Mouse (Mus musculus) embryonic facial prominence, embryonic 12.5 days (tissue): ENCODE measurements at regions not wholly inside any gene's neighbourhood (a gene's known extent, or its start where the extent isn't known, plus 50 kb on each side); places are given as distances from the start of the nearest gene placed in this dataset.

Source experiments
- ATAC-seq: fragments of 200-750 bp; cut with Nextera tagmentation; 2 replicates; pipeline ENCODE4 v1.8.0; 2017; ENCODE audit not compliant: insufficient number of reproducible peaks, insufficient read depth, low FRiP score, low TSS enrichment
- H3K27ac ChIP-seq: fragments of 300-500 bp; sonication (generic); 2 replicates; pipeline ENCODE4 v1.5.1; 2016; ENCODE audit warnings: mild to moderate bottlenecking
- H3K27me3 ChIP-seq: fragments of 300-500 bp; sonication (generic); 2 replicates; pipeline ENCODE4 v1.6.1; 2016; ENCODE audit warnings: mild to moderate bottlenecking, moderate library complexity
- H3K36me3 ChIP-seq: fragments of 300-500 bp; sonication (generic); 2 replicates; pipeline ENCODE4 v1.6.1; 2016; ENCODE audit warnings: mild to moderate bottlenecking
- H3K4me1 ChIP-seq: fragments of 300-500 bp; sonication (generic); 2 replicates; pipeline ENCODE4 v1.6.1; 2016
- H3K4me2 ChIP-seq: fragments of 300-500 bp; sonication (generic); replicated peaks from 2 replicates; pipeline ENCODE4 v1.6.1; 2016; ENCODE audit warnings: mild to moderate bottlenecking, moderate library complexity
- H3K4me3 ChIP-seq: fragments of 300-500 bp; sonication (generic); 2 replicates; pipeline ENCODE4 v1.5.1; 2016; ENCODE audit warnings: mild to moderate bottlenecking
- H3K9ac ChIP-seq: fragments of 300-500 bp; sonication (generic); 2 replicates; pipeline ENCODE4 v1.6.1; 2016; ENCODE audit warnings: mild to moderate bottlenecking, moderate library complexity
- H3K9me3 ChIP-seq: fragments of 300-500 bp; sonication (generic); 2 replicates; pipeline ENCODE4 v1.6.1; 2016; ENCODE audit warnings: mild to moderate bottlenecking, moderate library complexity
- WGBS: fragments of 180-500 bp; shearing (Covaris S2); methylation state at CpG from one replicate; pipeline ENCODE4 v1.1.7; 2016; 5-methylcytosine and 5-hydroxymethylcytosine counted together

DNA sequence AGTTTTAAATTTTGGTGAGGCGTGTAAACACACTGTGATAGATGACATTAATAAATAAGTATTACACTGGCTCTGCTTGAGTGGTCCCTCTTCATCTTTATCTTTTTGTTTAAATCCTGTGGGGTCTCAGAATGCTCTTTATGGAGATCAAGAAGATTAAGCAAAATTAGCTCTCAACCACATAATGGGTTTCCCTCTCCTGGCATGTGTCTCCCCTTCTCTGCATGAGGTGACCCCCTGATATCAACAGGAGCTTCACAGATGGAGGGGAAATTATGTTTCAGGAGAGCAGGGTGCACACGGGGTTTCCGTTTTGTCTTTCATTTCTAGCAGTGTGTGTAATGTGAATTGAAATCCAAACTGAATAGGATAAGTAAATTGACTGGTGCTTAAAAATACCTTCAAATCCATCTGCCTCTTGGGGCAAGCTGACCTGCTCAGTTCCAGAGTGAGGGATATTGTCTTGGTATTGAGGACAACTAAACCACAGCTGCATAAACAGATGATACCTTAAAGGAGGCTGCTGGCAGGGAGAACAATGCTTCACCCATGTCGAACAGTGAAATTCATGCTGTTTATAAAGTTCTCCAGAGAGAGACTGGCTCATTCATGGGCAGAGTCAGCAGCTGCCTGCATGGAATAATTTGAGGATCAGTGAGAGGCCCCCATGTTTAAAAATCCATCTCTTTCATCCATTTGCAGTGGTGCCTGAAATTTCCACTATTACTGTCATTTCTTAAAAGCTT, 518.3 kb upstream of the Nr2f1 start:
- Histone ChIP-seq H3K4me1 (no peaks in the 10 kb centered on the region), H3K9ac (no peak overlapping the region), H3K4me3 (no peak overlapping the region), H3K27me3 (no peaks in the 10 kb centered on the region), H3K36me3 (no peaks in the 10 kb centered on the region), H3K9me3 (no peaks in the 10 kb centered on the region), H3K27ac (no peak overlapping the region), H3K4me2 (no peak overlapping the region)
- 68% methylated on average over 4 of the region's 4 CpGs for WGBS
- ATAC-seq: no peak

DNA sequence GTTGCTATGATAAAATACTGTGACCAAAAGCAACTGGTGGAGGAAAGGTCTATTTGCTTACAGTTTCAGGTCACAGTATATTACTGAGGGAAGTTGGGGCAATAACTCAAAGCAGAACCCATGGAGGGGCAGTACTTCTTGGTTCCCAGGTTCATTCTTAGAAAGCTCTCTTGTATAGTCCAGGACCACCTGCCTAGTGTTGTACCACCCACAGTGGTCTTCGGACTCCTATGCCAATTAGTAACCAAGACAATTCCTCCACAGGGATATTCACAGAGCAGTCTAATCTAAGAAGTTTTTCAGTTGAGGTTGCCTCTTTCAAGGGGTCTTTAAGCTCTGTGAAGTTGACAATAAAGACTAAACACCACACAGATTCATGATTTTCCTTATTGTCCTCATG, 517.6 kb upstream of the Nr2f1 start:
- Histone ChIP-seq H3K9ac (no peak overlapping the region), H3K36me3 (no peaks in the 10 kb centered on the region), H3K4me2 (no peak overlapping the region), H3K4me3 (no peak overlapping the region), H3K27ac (no peak overlapping the region), H3K9me3 (no peaks in the 10 kb centered on the region), H3K4me1 (no peaks in the 10 kb centered on the region), H3K27me3 (no peaks in the 10 kb centered on the region)
- no peak for ATAC-seq
- 78% methylated on average over 1 of the region's 1 CpGs for WGBS

DNA sequence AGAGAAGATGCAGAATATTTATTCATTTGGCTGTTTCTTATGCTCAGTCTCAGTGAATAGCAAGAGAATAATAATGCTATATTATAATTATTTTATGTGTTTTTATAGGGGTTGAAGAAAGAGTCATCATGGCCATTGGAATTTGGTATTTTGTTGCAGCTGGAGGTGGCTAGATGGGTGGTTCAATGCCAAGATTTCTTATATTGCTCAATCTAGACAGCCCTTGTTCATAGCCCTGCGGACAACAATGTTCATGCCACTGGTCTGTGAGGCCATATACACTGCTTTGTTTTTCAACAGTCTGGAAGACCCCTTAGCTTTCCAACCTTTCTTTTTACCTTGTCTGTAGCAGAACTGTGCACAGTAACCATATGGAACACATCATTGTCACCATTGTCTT, 505.1 kb upstream of the Nr2f1 start:
- Histone ChIP-seq H3K4me2 (no peak overlapping the region), H3K36me3 (no peaks in the 10 kb centered on the region), H3K4me1 (no peaks in the 10 kb centered on the region), H3K27ac (no peak overlapping the region), H3K9ac (no peak overlapping the region), H3K27me3 (no peaks in the 10 kb centered on the region), H3K9me3 (no peaks in the 10 kb centered on the region), H3K4me3 (no peak overlapping the region)
- no peak for ATAC-seq
- WGBS: 82% methylated on average over 1 of the region's 1 CpGs

DNA sequence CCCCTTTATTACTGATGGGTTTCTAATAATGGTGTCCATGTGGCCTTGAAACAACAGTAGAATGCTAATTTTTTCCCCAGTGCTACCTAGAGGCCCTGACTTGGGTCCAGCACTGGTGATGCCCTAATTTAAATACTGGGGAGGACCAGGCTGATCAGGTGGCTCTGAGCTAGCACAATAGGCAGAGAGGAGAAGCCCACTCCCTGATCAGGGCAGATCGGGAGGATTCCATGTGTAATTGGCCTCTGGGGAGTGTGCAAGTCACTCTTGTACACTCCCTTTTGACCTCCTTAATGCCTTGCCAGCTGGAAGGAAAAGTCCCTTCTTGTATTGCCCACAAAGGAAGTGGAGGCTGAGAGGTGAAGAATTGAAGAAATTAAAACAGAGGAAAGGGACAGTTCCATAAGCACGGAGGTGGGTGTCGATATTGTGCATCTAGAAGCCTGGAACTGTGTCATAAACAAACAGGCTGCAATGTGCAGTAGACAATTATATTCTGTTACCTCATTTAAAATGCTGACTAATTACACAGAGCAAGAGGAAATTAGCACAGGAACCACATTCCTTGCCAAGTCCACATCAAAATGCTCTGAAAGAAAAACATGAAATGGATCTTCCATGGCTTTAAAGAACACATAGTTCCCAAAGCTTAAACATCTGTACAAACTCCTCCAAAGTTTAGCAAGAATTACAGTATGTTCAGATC, 498.4 kb upstream of the Nr2f1 start:
- Histone ChIP-seq H3K9ac (no peak overlapping the region), H3K4me2 (no peak overlapping the region), H3K27ac (no peak overlapping the region), H3K27me3 (no peaks in the 10 kb centered on the region), H3K4me3 (no peak overlapping the region), H3K36me3 (no peaks in the 10 kb centered on the region), H3K9me3 (no peaks in the 10 kb centered on the region), H3K4me1 (no peaks in the 10 kb centered on the region)
- ATAC-seq: no peak
- WGBS: 45% methylated on average over 3 of the region's 3 CpGs

DNA sequence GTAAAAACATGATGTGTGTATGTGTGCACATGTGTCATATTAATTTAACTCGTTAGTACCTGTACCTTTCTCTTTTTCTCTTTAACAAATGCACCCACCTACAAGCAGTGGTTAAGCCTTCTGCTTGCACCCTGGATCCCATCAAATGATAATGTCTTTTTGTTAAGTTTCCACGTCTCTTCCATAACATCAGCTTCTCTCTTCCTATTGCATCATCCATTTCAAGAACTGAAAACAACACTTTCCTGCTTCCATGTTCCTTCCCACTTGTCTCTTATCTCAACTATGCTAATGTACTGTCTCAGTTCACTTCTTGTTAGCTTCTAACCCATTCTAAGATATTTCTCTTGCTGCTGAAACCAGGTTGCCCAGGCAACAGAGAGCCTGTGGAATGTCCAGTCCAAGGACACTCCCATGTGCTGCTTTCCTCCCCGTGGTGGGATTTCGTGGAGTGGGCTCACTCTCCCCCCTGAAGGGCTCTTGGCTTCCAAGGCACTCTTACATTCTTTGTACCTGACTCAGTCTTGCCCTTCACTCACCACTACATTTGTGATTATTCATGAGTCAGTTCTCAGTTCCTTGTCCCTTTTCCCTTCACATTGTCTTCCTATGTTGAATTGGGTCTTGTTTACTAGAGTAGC, 479.8 kb upstream of the Nr2f1 start:
- H3K9ac ChIP-seq: no peak overlapping the region
- 48% methylated on average over 4 of the region's 4 CpGs for WGBS
- no peak overlapping the region for H3K4me3 ChIP-seq
- no peak for ATAC-seq
- 0 out of 2 replicates have a peak, but pooled peaks cover 2% of the 10 kb centered on the region for H3K4me1 ChIP-seq
- H3K27ac ChIP-seq: no peak overlapping the region
- no peaks in the 10 kb centered on the region for H3K27me3 ChIP-seq
- no peaks in the 10 kb centered on the region for H3K36me3 ChIP-seq
- no peak overlapping the region for H3K4me2 ChIP-seq
- H3K9me3 ChIP-seq: no peaks in the 10 kb centered on the region

DNA sequence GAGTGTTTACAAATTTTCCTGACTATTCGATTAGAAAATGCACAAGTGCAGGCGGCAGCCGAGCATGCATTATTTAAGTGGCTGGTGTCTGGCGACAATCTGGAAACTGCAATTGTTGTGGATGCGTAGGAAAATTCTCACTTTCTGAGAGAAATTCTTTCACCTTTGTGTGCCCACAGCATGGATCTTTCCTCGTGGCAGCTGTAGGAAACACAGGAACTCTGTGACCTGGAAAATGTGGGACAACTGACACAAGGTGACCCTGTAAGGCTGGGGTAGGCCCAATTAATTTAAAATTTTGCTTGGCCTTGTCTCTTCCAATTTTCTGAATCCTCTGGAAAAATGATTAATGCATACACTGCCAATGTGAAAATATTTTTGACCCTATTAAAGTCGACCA, 478.7 kb upstream of the Nr2f1 start:
- Histone ChIP-seq H3K27me3 (no peaks in the 10 kb centered on the region), H3K27ac (no peak overlapping the region), H3K4me1 (0 out of 2 replicates have a peak, but pooled peaks cover 2% of the 10 kb centered on the region), H3K9ac (no peak overlapping the region), H3K36me3 (no peaks in the 10 kb centered on the region), H3K9me3 (no peaks in the 10 kb centered on the region), H3K4me2 (no peak overlapping the region), H3K4me3 (no peak overlapping the region)
- WGBS: 55% methylated on average over 7 of the region's 7 CpGs
- ATAC-seq: no peak

DNA sequence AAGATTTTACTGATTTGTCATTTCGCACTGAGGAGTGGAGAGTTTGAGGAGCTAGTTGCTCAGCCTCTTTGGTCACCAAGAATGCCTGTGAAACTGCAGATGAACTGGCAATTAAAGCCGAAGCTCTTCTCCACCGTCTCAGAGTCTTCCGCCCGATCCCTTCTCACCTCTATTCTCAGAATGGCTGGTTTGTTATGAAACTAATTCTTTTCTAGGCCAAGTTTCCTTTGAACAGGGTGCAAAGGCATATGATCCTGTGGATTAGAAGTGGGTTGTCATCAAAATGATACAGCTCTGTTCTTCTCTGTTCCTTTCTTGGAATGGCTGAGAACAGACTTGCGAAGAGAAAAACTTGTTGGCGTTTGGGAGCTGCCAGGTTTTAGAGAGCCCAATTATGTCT, 458.7 kb upstream of the Nr2f1 start:
- Histone ChIP-seq H3K4me3 (no peak overlapping the region), H3K9ac (no peak overlapping the region), H3K36me3 (no peaks in the 10 kb centered on the region), H3K27me3 (no peaks in the 10 kb centered on the region), H3K9me3 (no peaks in the 10 kb centered on the region), H3K4me1 (peaks cover 1% of the 10 kb centered on the region; the same call in 1 of the 2 replicates), H3K27ac (no peak overlapping the region), H3K4me2 (no peak overlapping the region)
- no peak for ATAC-seq
- 88% methylated on average over 7 of the region's 7 CpGs for WGBS

DNA sequence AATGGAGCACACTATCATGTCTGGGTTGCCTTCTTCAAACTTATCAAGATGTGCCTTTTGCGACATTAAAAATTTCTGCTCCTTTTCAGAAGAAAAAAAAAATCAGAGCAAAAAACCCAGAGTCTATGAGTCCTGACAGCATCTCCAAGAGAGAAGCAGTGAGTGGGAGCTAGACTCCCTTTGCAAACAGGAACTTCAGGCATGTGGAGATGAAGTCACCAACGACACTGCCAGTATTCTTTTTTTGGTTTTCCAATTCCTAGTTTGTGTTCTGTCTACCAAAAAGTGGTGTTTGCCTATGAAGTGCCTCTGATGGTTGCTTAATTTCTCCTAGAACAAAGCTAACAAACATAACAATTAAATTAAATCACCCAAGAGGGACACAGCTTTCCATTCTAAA, 457.2 kb upstream of the Nr2f1 start:
- Histone ChIP-seq H3K4me3 (no peak overlapping the region), H3K27ac (no peak overlapping the region), H3K4me1 (no peaks in the 10 kb centered on the region), H3K4me2 (no peak overlapping the region), H3K36me3 (no peaks in the 10 kb centered on the region), H3K9ac (no peak overlapping the region), H3K9me3 (no peaks in the 10 kb centered on the region), H3K27me3 (no peaks in the 10 kb centered on the region)
- 78% methylated on average over 2 of the region's 2 CpGs for WGBS
- no peak for ATAC-seq

DNA sequence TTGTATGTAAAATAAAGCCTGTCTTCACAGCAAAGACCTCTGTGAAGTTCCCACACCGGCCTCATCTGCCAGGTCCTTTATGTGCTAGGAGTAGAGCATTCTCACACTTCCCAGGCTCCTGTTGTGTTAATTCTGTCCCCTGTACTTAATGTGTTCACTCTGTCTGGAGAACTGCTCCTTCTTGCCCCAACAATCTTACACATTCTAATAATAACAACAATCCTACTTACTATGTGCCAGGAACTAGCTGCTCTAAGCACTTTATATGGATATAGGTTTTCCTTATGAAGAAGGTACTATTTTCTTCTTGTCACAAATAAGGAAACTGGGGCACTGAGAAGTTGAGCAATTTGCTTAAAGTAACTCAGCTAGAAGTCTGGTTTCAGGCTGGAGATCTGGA, 456.6 kb upstream of the Nr2f1 start:
- Histone ChIP-seq H3K27me3 (no peaks in the 10 kb centered on the region), H3K9ac (no peak overlapping the region), H3K4me2 (no peak overlapping the region), H3K27ac (no peak overlapping the region), H3K4me3 (no peak overlapping the region), H3K36me3 (no peaks in the 10 kb centered on the region), H3K9me3 (no peaks in the 10 kb centered on the region), H3K4me1 (no peaks in the 10 kb centered on the region)
- no peak for ATAC-seq
- WGBS: 93% methylated on average over 1 of the region's 1 CpGs

DNA sequence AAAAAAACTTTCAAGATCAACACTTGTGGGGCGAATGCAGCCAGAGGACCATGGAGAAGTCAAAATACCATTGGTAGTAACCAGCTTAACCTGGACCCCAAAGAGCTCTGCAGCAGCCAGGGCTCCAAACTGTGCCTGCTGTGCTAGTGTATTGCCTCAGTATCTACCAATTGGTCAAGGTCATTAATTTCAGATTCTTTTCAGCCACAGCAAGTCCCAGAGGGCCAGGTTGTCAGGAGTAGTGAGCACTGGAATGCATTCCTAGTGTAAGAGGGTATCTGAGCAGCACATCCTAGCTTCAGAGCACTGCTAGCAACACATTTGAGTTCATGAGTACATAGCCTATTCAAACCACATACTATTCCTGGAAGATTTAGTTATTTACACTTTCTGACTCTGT, 451.3 kb upstream of the Nr2f1 start:
- no peak for ATAC-seq
- H3K27ac ChIP-seq: no peak overlapping the region
- H3K27me3 ChIP-seq: no peaks in the 10 kb centered on the region
- no peaks in the 10 kb centered on the region for H3K4me1 ChIP-seq
- no peaks in the 10 kb centered on the region for H3K9me3 ChIP-seq
- no peaks in the 10 kb centered on the region for H3K36me3 ChIP-seq
- no peak overlapping the region for H3K9ac ChIP-seq
- H3K4me2 ChIP-seq: no peak overlapping the region
- no peak overlapping the region for H3K4me3 ChIP-seq
- WGBS: 78% methylated on average over 1 of the region's 1 CpGs

DNA sequence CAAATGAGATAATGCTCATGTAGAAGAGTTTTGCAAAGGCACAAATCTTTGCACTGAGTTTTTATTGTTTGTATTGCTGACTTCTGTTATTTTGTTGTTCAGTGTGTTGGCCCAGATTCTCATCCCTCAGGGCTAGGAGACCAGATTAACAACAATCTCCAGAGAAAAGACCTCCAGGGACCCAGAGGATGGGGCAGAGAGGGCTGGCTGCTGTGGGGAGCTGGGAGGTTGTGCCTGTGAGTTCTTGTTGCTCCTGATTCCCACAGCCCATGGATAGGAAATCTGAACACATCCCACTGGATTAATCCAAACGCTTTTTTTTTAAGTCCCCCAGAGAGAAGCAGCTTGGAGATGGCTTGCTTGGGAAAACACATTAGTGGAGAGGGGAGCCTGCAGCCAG, 445.0 kb upstream of the Nr2f1 start:
- no peaks in the 10 kb centered on the region for H3K4me1 ChIP-seq
- no peaks in the 10 kb centered on the region for H3K36me3 ChIP-seq
- H3K27ac ChIP-seq: no peak overlapping the region
- WGBS: 0% methylated on average over 1 of the region's 1 CpGs
- no peak overlapping the region for H3K4me3 ChIP-seq
- H3K4me2 ChIP-seq: no peak overlapping the region
- no peak for ATAC-seq
- no peak overlapping the region for H3K9ac ChIP-seq
- H3K27me3 ChIP-seq: no peaks in the 10 kb centered on the region
- no peaks in the 10 kb centered on the region for H3K9me3 ChIP-seq

DNA sequence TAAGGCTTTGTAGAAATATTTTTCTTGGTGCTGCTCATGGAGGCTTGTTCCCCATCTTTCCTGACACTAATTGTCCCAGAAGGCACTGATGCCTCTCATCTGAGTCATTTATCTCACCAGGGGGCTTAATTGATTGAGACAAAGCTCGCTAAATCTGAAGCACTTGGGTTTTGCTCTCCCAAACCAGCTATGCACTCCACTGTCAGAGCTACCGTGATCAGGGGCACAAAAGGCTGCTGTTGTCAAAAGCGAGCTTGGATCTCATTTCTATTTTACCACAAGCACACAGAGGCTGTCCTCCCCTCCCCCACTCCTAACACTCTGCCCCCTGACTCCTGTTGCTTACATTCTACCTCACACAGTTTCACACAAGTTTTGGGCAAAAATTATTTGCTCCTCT, 443.5 kb upstream of the Nr2f1 start:
- Histone ChIP-seq H3K4me3 (no peak overlapping the region), H3K36me3 (no peaks in the 10 kb centered on the region), H3K4me2 (no peak overlapping the region), H3K4me1 (no peaks in the 10 kb centered on the region), H3K27ac (no peak overlapping the region), H3K27me3 (no peaks in the 10 kb centered on the region), H3K9me3 (no peaks in the 10 kb centered on the region), H3K9ac (no peak overlapping the region)
- 0% methylated on average over 3 of the region's 3 CpGs for WGBS
- ATAC-seq: no peak
